Mouse (Mus musculus) urinary bladder, adult 18-20 months (tissue): Measurements from ENCODE around the gene Mgrn1.

Source experiments
- DNase-seq, 2 experiments: peaks; one replicate each; pipeline ENCODE4 v3.0.0; 2022; ENCODE audit warnings: low spot score in 2 of 2, mixed read lengths in 2 of 2

The Mgrn1 gene

GRCm38 (mm10) chr16:4879101-4879707 is 6.8 kb upstream of the Mgrn1 start:
- DNase-seq: no peak

DNA sequence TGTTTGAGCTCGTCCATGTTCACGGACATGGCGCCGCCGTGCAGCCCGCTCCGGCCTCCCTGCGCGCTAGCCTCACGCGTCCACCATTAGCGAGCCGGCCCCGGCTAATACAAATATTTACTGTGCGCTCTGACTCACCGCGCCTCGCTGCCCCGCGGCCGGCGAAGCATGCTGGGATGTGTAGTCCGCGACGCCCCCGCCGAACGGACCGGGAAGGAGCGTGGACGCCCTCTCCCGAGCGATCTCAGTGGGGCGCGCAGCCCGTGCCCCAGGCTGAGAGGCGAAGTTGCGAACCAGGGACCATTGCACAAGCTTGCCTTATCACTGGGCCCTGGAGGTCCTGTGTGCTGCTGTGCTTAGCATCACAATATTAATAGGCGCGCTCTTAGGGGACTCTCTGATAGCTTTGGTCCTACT is 6.3 kb upstream of the Mgrn1 start:
- DNase-seq: peak; percentile 86 to 89

- peak; percentile 89 to 97 for DNase-seq
These were observed 5.8 kb upstream of the Mgrn1 start, which contains the start of gene Ubald1 for GRCm38 (mm10) chr16:4880136-4880825. Gene Ubald1 (minus strand): TSS chr16:4880315.

- no peak for DNase-seq
These were observed 4.4 kb upstream of the Mgrn1 start for GRCm38 (mm10) chr16:4881400-4882351.

GRCm38 (mm10) chr16:4884930-4885329 is 1.1 kb upstream of the Mgrn1 start:
- DNase-seq: no peak

GRCm38 (mm10) chr16:4886690-4887020 is 606 bp downstream of the Mgrn1 start:
- no peak for DNase-seq

DNA sequence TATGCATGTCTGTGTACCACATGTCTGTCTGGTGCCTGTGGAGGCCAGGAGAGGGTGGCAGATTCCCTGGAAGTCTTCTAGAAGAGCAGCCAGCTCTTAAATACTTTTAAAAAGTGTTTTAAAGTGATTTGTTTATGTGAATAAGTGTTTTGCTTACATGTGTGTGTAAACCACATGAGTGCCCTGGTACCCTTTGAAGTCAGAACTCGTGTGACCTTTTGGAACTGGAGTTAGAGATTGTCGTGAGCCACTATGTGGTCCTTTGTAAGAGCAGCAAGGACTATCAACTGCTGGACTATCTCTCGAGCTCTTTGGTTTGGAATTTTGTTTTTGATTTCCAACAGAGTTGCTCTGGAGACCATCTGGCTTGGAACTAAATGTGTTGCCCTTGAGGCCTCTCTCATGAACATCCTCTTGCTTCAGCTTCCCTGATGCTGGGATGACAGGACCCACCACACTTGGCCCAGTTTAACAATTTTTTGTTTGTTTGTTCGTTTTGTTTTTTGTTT is 4.2 kb downstream of the Mgrn1 start:
- no peak for DNase-seq

DNA sequence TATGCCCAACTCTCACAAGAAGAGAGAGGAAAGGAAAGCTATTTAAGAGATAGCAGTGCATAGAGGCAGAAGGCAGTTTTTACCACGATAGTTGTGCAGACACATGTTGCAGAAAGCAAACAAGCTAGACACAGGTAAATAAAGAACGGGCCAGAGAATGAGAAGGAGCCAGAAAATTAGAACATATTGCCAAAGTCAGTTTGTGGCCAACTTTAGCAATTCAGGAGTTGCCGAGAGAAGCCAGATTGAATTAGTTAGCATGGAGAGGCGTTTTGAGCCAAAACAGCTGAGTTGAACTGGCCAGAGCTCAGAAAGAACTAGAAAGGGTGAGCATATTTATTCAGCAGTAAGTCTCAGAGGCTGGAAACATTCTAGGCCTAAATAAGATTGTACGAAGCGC is 6.1 kb downstream of the Mgrn1 start:
- no peak for DNase-seq

DNA sequence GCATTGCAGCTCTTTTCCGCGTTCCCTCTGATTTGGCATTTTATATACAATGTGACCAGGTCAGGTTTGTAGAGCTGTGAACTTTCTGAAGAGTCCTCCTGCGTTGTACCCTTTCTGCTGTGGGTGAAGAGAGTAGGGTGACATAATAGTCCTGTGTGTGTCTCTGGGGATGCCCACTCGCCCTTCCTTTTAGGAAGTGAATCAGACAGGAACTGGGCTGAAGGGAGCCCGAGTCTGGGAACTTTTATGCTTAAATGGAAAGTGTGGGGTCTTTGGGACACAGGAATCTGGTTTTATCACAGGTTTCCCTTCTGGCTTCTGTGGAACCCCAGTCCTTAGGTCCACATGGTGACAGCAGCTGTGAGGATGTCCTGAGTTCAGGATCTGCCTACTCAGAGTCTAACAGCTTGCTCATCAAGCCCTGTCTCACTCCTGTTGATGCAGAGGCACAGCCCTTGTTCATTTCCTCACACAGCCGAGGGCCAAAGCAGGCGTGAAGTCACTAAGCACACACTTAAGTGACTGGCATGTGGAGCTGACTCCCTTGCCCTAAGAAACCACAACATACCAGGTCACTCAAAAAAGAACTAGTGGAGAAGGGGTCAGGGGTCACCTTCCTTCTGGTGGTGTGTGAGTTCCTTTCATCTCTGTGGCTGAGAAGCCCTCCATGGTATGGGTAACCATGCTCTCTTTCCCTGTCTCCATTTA is 8.3 kb downstream of the Mgrn1 start:
- no peak for DNase-seq

DNA sequence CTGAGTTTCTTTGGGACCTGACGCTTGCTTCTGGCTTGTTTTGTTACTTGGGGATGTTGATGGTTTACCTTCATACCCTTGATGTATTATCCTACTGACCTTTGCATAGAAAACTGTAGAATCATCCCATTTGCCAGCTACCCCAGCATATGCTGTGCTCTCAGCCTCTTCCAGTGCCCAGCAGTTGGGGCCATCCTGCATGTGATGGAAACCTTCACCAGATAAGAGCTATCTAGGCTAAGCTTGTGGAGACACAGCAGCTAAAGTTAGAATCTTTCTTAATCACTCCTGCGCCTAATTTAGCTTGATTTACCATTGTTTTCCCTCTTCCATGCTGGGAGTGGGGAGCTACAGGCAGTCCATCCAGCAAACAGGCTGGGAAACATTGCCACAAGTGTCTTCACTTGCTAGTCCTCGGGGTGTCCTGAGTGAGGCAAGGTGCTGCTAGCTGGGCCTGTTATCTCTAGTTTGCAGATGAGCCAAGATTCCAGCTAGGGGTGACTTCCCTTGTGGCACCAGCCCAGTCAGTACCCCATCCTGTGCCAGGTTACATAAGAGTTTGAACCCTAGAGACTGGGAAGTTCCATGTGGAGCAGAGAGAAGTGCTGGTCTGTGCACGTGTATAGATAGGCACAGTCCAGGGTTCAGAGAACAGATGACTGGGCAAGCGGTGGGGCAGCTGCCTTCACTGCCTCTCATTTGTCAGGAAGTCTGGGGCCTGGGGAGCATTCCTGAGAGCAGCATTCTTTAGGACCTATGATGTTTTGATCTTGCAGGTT is 10.4 kb downstream of the Mgrn1 start:
- no peak for DNase-seq

GRCm38 (mm10) chr16:4897146-4897730 is 11.2 kb downstream of the Mgrn1 start:
- DNase-seq: no peak

- no peak for DNase-seq
These were observed 12.8 kb downstream of the Mgrn1 start for GRCm38 (mm10) chr16:4898881-4899280.

- no peak for DNase-seq
These were observed 13.7 kb downstream of the Mgrn1 start for GRCm38 (mm10) chr16:4899711-4900110.

DNA sequence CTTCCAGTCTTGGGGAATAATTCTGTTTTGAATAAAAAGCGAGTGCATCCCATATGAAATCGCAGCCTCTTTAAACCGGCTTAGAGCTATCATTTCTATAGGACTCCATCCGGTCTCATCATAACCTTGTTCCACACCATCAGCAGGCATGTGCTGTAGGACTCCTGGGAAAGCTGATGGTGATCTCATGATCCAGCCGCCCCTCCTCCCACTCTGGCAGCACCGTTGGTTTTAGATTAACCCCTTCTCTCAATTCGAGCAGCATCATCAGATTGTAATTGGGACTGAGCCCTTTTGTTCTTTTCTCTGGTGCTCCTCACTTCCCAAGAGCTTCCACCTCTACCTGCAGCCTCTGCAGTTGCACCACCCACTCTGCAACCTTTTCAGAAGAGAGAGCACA is 15.1 kb downstream of the Mgrn1 start:
- DNase-seq: no peak

DNA sequence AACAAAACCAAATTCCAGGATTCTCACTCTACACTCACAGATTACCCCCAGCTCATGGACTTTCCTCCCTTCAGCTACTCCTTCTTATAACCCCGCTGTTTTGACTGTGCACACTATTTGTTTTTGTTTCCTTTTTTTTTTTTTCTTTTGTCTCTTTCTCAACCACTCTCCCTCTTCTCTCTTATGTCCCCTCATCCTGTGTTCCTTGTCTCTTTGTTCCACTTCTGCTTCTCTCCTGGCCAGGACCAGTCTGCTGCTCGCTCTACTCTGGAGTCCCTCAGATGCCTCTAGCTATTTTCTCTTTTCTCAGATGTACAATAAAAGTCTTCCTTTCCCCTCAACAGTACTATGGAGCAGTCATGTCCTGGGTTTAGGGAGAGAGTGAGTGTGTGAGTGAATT is 16.3 kb downstream of the Mgrn1 start:
- DNase-seq: no peak

DNA sequence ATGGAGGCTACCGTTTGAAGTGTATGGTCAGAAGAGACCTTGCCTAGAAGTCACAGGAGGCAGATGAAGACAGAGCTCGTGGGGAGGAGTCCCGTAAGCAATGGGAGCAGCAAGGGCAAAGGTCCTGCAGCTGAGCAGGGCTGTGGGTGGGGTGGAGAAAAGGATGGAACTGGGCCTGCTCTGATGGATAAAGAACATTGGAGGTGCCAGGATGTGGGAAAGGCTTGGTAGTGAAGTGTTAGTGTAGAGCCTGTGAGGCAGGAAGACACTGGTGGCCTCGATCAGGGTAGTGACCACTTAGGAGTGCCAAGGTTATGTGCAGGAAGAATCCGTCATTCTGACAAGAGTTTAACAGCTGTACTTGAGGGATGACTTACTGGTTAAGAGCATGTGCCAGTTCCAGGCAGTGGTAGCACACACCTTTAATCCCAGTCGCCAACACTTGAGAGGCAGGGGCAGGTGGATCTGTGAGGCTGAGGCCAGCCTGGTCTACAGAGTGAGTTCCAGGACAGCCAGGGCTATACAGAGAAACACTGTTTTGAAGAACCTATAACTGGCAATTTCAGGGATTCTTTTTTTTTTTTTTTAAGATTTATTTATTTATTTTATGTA is 17.5 kb downstream of the Mgrn1 start:
- DNase-seq: no peak

DNA sequence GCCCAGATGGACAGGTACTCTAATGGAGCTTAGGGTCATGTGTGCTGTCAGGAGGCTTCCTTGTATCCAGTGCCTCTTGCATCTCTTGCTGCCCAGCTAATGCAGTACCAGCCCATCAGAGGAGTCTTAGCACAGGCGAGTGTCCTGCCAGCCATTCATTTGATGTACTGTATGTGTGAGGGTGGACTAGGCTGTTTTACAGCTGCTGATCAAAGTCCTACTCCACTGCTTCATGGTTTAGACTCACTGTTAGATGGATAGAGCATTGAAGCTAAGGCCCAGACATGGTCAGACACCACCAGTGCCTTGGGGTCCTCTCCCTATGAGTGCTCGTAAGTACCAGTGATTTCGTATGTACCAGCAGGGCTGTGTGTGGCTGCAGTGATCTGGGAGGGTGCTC is 18.8 kb downstream of the Mgrn1 start:
- no peak for DNase-seq

DNA sequence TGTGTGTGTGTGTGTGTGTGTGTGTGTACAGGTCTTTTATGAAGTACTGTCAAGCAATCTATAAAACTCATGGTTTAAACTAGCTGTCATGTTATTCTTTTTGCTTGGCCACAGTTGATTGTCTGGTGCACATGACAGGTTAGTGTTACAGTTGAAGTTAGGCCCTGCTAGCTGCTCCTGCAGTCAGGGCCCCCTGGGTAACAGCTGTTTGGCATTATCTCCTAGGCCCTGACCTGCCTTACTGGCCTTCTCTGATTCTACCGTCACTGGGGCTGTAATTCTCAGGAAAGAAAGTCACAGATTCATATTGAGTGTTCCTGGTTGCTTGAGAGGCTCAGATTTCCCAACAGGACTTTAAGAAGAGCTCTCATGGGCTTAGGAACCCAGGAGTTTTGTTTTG is 19.5 kb downstream of the Mgrn1 start:
- no peak for DNase-seq

DNA sequence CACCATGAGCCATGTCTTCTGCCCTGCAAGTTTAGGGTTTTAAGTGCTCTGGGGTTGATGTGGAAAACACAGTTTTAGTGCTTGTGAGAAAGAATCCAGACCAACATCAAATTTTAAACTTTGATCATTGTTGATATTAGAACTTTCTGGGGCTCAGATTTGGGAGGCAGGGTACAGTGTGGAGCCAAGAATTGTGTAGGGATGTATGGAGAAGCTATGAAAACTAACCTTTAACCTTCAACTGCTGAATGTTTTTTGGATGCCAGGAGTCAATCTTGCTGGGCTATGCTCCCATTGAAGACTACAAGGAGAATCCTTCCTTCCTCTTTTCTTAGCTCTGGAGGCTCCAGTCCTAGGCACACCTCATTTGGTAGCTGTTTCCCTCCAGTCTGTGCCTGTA is 20.5 kb downstream of the Mgrn1 start:
- no peak for DNase-seq

GRCm38 (mm10) chr16:4907386-4907785 is 21.3 kb downstream of the Mgrn1 start:
- DNase-seq: no peak
